Mouse (Mus musculus): Measurements from ENCODE around the gene Olfr1076. TPM values are rescaled to one million over a fixed set of nuclear protein-coding genes. Genes with fewer than 3 reads are reported as not detected.
"Not testable (repeated sequence)": the region's sequence is repeated elsewhere in the genome, so short reads cannot be mapped to it uniquely, and the experiment has no call there.

The Olfr1076 gene
- polyA plus RNA-seq, 1 experiment = not detected

GRCm38 (mm10) chr2:86530991-86531390 is 22.7 kb downstream of the Olfr1076 start:
- no peaks in the 10 kb centered on the region for H3K27me3 ChIP-seq (ENCODE audit: control insufficient read depth, insufficient read depth, insufficient read length)
- H3K79me2 ChIP-seq (ENCODE audit: control insufficient read depth, insufficient read depth) = no peaks in the 10 kb centered on the region
- no peaks in the 10 kb centered on the region for H3K36me3 ChIP-seq (ENCODE audit: control insufficient read depth, insufficient read depth)
- H3K4me3 ChIP-seq = no peak overlapping the region
- TF ChIP-seq E2F4 (IDR thresholded peaks at IDR 0.05; ENCODE audit: insufficient read depth) = no peak
- TF ChIP-seq CEBPB (IDR thresholded peaks at IDR 0.05; ENCODE audit: insufficient read depth, poor library complexity, severe bottlenecking) = no peak
- TF ChIP-seq USF1 (IDR thresholded peaks at IDR 0.05; ENCODE audit: low read depth) = no peak
- no peak for TF ChIP-seq POLR2A (IDR thresholded peaks at IDR 0.05; ENCODE audit: insufficient read length, low read depth)
- no peak overlapping the region for H3K4me2 ChIP-seq (ENCODE audit: low read depth)
- no peak overlapping the region for H3ac ChIP-seq (ENCODE audit: control insufficient read depth, insufficient read length)

GRCm38 (mm10) chr2:86542380-86542779 is 34.1 kb downstream of the Olfr1076 start, which contains the start of gene Olfr1079:
TSS of gene Olfr1079 (minus strand) at chr2:86542480.
- H3K27me3 ChIP-seq (ENCODE audit: control insufficient read depth, insufficient read depth, insufficient read length) = no peaks in the 10 kb centered on the region
- no peak within 1 kb of the TSS for H3K4me3 ChIP-seq
- H3K36me3 ChIP-seq (ENCODE audit: control insufficient read depth, insufficient read depth) = no peaks in the 10 kb centered on the region
- no peaks in the 10 kb centered on the region for H3K79me2 ChIP-seq (ENCODE audit: control insufficient read depth, insufficient read depth)
- TF ChIP-seq REST (IDR thresholded peaks at IDR 0.05; ENCODE audit: insufficient read depth, insufficient read length) (no peak), MYOD1 (IDR thresholded peaks at IDR 0.05; ENCODE audit: control insufficient read depth in 1 of 3, insufficient read length in 2 of 3, low read depth in 2 of 3) (no peak), USF1 (IDR thresholded peaks at IDR 0.05; ENCODE audit: low read depth) (no peak), MAX (IDR thresholded peaks at IDR 0.05; ENCODE audit: low read depth) (no peak), POLR2A (IDR thresholded peaks at IDR 0.05; ENCODE audit: insufficient read length, low read depth) (no peak), E2F4 (IDR thresholded peaks at IDR 0.05; ENCODE audit: insufficient read depth) (no peak), MYOG (IDR thresholded peaks at IDR 0.05; ENCODE audit: control insufficient read depth in 1 of 3, insufficient read depth in 1 of 3, insufficient read length in 2 of 3, low read depth in 2 of 3) (no peak), CEBPB (IDR thresholded peaks at IDR 0.05; ENCODE audit: insufficient read depth, poor library complexity, severe bottlenecking) (no peak), SRF (IDR thresholded peaks at IDR 0.05; ENCODE audit: control insufficient read depth, insufficient read length, low read depth) (no peak), TCF12 (IDR thresholded peaks at IDR 0.05; ENCODE audit: insufficient read depth, poor library complexity, severe bottlenecking) (no peak), TCF3 (IDR thresholded peaks at IDR 0.05; ENCODE audit: insufficient read length, low read depth) (no peak), POLR2AphosphoS2 (IDR thresholded peaks at IDR 0.05; ENCODE audit: insufficient read length, low read depth) (no peak)
- no peak within 1 kb of the TSS for H3K4me2 ChIP-seq (ENCODE audit: low read depth)
- H3ac ChIP-seq (ENCODE audit: control insufficient read depth, insufficient read length) = no peak within 1 kb of the TSS

- not testable (repeated sequence) for H3K4me3 ChIP-seq; H3K36me3 ChIP-seq (ENCODE audit: control insufficient read depth, insufficient read depth); H3K27me3 ChIP-seq (ENCODE audit: control insufficient read depth, insufficient read depth, insufficient read length); H3K79me2 ChIP-seq (ENCODE audit: control insufficient read depth, insufficient read depth); H3K4me2 ChIP-seq (ENCODE audit: low read depth); H3ac ChIP-seq (ENCODE audit: control insufficient read depth, insufficient read length)
These were observed 49.9 kb downstream of the Olfr1076 start, which contains the start of gene Olfr1080 for GRCm38 (mm10) chr2:86558135-86558534. TSS of gene Olfr1080 (minus strand) at chr2:86558235.

Other genes starting within 250 kb of the Olfr1076 start
- not detected for gene Olfr1051, start 229.4 kb upstream of the Olfr1076 start, polyA plus RNA-seq (2012; fragmentation: generic; extraction: Trizol)
- not detected for gene Olfr1052, start 216.0 kb upstream of the Olfr1076 start, polyA plus RNA-seq (2012; fragmentation: generic; extraction: Trizol)
- gene Olfr1053, start 193.2 kb upstream of the Olfr1076 start, polyA plus RNA-seq (2012; fragmentation: generic; extraction: Trizol) = not detected
- gene Olfr1054, start 173.0 kb upstream of the Olfr1076 start, polyA plus RNA-seq (2012; fragmentation: generic; extraction: Trizol) = not detected
- gene Olfr1055, start 158.2 kb upstream of the Olfr1076 start, polyA plus RNA-seq (2012; fragmentation: generic; extraction: Trizol) = not detected
- not detected for gene Olfr1056, start 146.0 kb upstream of the Olfr1076 start, polyA plus RNA-seq (2012; fragmentation: generic; extraction: Trizol)
- gene Olfr1057, start 130.1 kb upstream of the Olfr1076 start, polyA plus RNA-seq (2012; fragmentation: generic; extraction: Trizol) = not detected
- gene Olfr1058, start 119.9 kb upstream of the Olfr1076 start, polyA plus RNA-seq (2012; fragmentation: generic; extraction: Trizol) = not detected
- not detected for gene Olfr1061, start 94.4 kb upstream of the Olfr1076 start, polyA plus RNA-seq (2012; fragmentation: generic; extraction: Trizol)
- gene Olfr1062, start 81.7 kb upstream of the Olfr1076 start, polyA plus RNA-seq (2012; fragmentation: generic; extraction: Trizol) = not detected
- not detected for gene Olfr1065, start 57.9 kb upstream of the Olfr1076 start, polyA plus RNA-seq (2012; fragmentation: generic; extraction: Trizol)
- not detected for gene Olfr1066, start 52.2 kb upstream of the Olfr1076 start, polyA plus RNA-seq (2012; fragmentation: generic; extraction: Trizol)
- not detected for gene Olfr228, start 21.1 kb upstream of the Olfr1076 start, polyA plus RNA-seq (2012; fragmentation: generic; extraction: Trizol)
- not detected for gene Olfr1079, start 34.0 kb downstream of the Olfr1076 start, polyA plus RNA-seq (2012; fragmentation: generic; extraction: Trizol)
- gene Olfr1080, start 49.8 kb downstream of the Olfr1076 start, polyA plus RNA-seq (2012; fragmentation: generic; extraction: Trizol) = not detected
- not detected for gene Olfr1082, start 90.5 kb downstream of the Olfr1076 start, polyA plus RNA-seq (2012; fragmentation: generic; extraction: Trizol)
- gene Olfr1084, start 131.3 kb downstream of the Olfr1076 start, polyA plus RNA-seq (2012; fragmentation: generic; extraction: Trizol) = not detected
- not detected for gene Olfr1085, start 153.6 kb downstream of the Olfr1076 start, polyA plus RNA-seq (2012; fragmentation: generic; extraction: Trizol)
- not detected for gene Olfr1086, start 171.6 kb downstream of the Olfr1076 start, polyA plus RNA-seq (2012; fragmentation: generic; extraction: Trizol)
- not detected for gene Olfr1087, start 189.9 kb downstream of the Olfr1076 start, polyA plus RNA-seq (2012; fragmentation: generic; extraction: Trizol)
- gene Olfr1089, start 225.2 kb downstream of the Olfr1076 start, polyA plus RNA-seq (2012; fragmentation: generic; extraction: Trizol) = not detected

All from myocyte (in vitro differentiated cells).